Mouse (Mus musculus) liver, embryonic 15.5 days (tissue): ENCODE measurements around the gene Ttl. TPM values are rescaled to one million over a fixed set of nuclear protein-coding genes. Genes with fewer than 3 reads are reported as not detected.

Experiments
- ATAC-seq: fragments of 200-750 bp; cut with Nextera tagmentation; 2 replicates; pipeline ENCODE4 v1.8.0; 2017; ENCODE audit warnings: moderate number of reproducible peaks, mild to moderate bottlenecking, moderate library complexity; ENCODE audit not compliant: insufficient read depth
- H3K27ac ChIP-seq: fragments of 300-500 bp; sonication (generic); replicated peaks from 2 replicates; pipeline ENCODE4 v1.5.1; 2015; ENCODE audit warnings: mild to moderate bottlenecking, inconsistent platforms
- H3K27me3 ChIP-seq: fragments of 300-500 bp; sonication (generic); 2 replicates; pipeline ENCODE4 v1.6.1; 2015; ENCODE audit warnings: mild to moderate bottlenecking, inconsistent platforms
- H3K36me3 ChIP-seq: fragments of 300-500 bp; sonication (generic); replicated peaks from 2 replicates; pipeline ENCODE4 v1.6.1; 2015; ENCODE audit warnings: moderate library complexity, mild to moderate bottlenecking, inconsistent platforms
- H3K4me1 ChIP-seq: fragments of 300-500 bp; sonication (generic); replicated peaks from 2 replicates; pipeline ENCODE4 v1.6.1; 2015; ENCODE audit warnings: inconsistent platforms
- H3K4me2 ChIP-seq: fragments of 300-500 bp; sonication (generic); 2 replicates; pipeline ENCODE4 v1.6.1; 2015; ENCODE audit warnings: moderate library complexity, mild to moderate bottlenecking, inconsistent platforms
- H3K4me3 ChIP-seq: fragments of 300-500 bp; sonication (generic); replicated peaks from 2 replicates; pipeline ENCODE4 v1.5.1; 2015; ENCODE audit warnings: mild to moderate bottlenecking, inconsistent platforms
- H3K9ac ChIP-seq: fragments of 300-500 bp; sonication (generic); 2 replicates; pipeline ENCODE4 v1.6.1; 2015; ENCODE audit warnings: moderate library complexity, mild to moderate bottlenecking, inconsistent platforms
- H3K9me3 ChIP-seq: fragments of 300-500 bp; sonication (generic); replicated peaks from 2 replicates; pipeline ENCODE4 v1.6.1; 2016; ENCODE audit warnings: inconsistent platforms
- WGBS: fragments of 180-500 bp; shearing (Covaris S2); methylation state at CpG from one replicate; pipeline ENCODE4 v1.1.7; 2015; ENCODE audit warnings: mixed read lengths; ENCODE audit not compliant: insufficient replicate concordance; 5-methylcytosine and 5-hydroxymethylcytosine counted together
- polyA plus RNA-seq: library from polyadenylated mRNA; unstranded; fragments of >200 nt; fragmentation: Nextera tagmentation; extraction: Ambion mirVana; gene quantifications from 2 replicates; pipeline ENCODE4 v1.2.1, GENCODE M21; 2015

Ttl gene
- polyA plus RNA-seq = 1.6 and 1.8 TPM in 2 replicates

DNA sequence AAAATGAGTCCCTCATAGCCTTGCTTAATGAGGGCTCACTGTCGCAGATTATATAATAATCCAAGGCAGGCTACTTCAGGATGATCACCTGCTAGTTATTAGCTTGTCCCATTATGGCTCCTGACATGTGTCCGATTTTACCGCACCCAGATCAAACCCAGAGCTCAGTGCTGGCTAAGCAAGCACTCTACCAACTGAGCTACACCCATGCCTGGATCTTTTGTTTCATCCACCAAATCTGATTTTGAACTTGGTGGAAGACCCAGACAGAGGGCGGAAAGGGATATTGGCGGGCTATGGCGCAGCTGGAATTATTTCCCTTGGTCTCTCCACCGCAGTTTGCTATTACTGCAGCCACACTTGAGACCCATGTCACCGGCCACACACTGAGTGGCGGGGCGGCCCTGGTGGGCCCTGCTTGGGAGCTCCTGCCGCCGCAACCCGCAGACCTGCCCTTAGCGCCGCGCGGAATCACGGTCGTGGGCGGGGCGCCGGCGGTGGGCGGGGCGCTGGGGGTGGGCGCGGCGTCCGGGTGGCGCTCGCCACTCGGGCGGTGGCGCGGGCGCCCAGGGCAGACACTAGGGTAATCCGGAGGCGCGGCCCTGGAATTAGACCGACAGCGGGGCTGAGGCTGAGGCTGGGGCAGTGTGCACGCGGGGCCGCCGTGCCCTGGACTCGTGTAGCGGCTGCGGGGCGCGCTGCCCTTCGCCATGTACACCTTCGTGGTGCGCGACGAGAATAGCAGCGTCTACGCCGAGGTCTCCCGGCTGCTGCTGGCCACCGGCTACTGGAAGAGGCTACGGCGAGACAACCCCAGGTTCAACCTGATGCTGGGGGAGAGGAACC is at the start of gene Ttl:
Gene Ttl (plus strand): TSS at position 506 of the 846 bp plus-strand sequence.
- Histone ChIP-seq H3K4me1 (peaks cover 18% of the 10 kb centered on the region), H3K9ac (peak within 1 kb of the TSS; percentile 68), H3K27me3 (peaks cover 42% of the 10 kb centered on the region; the same call in 1 of the 2 replicates), H3K9me3 (no peaks in the 10 kb centered on the region), H3K4me2 (peak within 1 kb of the TSS; percentile 96), H3K36me3 (no peaks in the 10 kb centered on the region), H3K27ac (peak within 1 kb of the TSS; percentile 48), H3K4me3 (peak within 1 kb of the TSS; percentile 72)
- peak; percentile 91 for ATAC-seq
- WGBS = 3% methylated on average over 62 of the region's 62 CpGs

DNA sequence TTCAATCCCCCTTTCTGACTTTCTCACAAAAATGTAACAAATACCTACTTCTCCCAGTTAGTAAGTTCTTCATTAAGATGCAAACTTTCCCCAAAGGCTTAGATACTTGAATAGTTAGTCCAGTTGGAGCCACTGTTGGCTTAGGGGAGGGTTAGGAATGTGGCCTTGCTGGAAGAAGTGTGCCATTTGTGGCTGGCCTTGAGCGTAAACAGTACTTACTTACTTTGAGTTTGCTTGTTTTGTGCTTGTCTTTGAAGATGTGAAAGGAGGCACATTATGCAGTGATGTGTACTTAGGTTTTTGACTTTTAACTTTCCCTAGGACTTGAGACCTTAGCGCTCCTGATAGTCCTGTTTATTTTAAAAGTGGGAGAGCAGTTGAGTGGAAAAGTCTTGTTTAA is 45.6 kb upstream of the Ttl start:
- Histone ChIP-seq H3K27me3 (no peaks in the 10 kb centered on the region), H3K4me1 (no peaks in the 10 kb centered on the region), H3K4me2 (no peak overlapping the region), H3K27ac (no peak overlapping the region), H3K36me3 (no peaks in the 10 kb centered on the region), H3K9me3 (no peaks in the 10 kb centered on the region), H3K4me3 (no peak overlapping the region), H3K9ac (no peak overlapping the region)
- 79% methylated on average over 2 of the region's 2 CpGs for WGBS
- no peak for ATAC-seq

DNA sequence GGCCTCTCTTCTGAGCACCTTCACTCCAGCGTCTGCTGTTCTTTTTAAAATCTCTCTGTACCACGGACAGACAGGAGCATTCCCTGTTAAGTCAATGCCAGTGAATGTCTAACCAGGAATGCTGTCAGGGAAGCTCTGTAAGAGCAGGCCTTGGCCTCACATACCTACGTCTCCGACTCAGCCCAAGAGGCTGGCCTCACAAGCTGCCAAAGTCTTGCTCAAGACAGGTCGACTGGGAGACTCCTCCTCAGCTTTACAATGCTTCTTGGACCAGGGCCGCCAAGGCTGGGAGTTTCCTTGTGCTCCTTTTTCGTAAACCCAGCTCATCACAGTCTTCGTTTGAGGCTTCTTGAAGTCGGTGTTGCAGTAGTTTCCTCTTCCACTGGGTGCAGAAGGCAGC is 40.9 kb upstream of the Ttl start:
- Histone ChIP-seq H3K4me3 (no peak overlapping the region), H3K4me1 (no peaks in the 10 kb centered on the region), H3K9me3 (no peaks in the 10 kb centered on the region), H3K36me3 (no peaks in the 10 kb centered on the region), H3K27ac (no peak overlapping the region), H3K9ac (no peak overlapping the region), H3K27me3 (no peaks in the 10 kb centered on the region), H3K4me2 (no peak overlapping the region)
- ATAC-seq = no peak
- WGBS = 60% methylated on average over 9 of the region's 9 CpGs

DNA sequence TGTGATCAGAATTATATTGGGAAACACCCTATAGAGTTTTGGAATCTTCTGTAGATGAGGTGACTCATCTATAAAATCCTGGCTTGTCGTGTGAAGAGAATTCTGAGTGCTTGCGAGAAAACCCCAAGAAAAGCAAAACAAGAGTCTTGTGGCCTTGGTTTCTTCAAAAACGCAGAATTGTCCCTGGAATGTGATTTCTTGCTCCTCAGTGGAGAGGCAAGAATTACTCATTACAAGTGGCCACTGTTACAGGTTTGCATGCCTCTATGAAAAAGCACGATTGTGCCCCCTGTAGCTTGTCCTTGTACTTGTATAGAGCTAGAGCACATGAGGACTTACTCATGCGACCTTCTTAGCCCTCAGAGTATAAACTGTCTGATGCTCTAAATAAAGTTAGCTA is 30.4 kb upstream of the Ttl start:
- no peak overlapping the region for H3K4me3 ChIP-seq
- peaks cover 9% of the 10 kb centered on the region for H3K4me1 ChIP-seq
- H3K27me3 ChIP-seq = peaks cover 59% of the 10 kb centered on the region
- H3K36me3 ChIP-seq = no peaks in the 10 kb centered on the region
- no peak overlapping the region for H3K27ac ChIP-seq
- no peak overlapping the region for H3K4me2 ChIP-seq
- WGBS = 65% methylated on average over 5 of the region's 5 CpGs
- H3K9me3 ChIP-seq = no peaks in the 10 kb centered on the region
- H3K9ac ChIP-seq = no peak overlapping the region
- no peak for ATAC-seq

DNA sequence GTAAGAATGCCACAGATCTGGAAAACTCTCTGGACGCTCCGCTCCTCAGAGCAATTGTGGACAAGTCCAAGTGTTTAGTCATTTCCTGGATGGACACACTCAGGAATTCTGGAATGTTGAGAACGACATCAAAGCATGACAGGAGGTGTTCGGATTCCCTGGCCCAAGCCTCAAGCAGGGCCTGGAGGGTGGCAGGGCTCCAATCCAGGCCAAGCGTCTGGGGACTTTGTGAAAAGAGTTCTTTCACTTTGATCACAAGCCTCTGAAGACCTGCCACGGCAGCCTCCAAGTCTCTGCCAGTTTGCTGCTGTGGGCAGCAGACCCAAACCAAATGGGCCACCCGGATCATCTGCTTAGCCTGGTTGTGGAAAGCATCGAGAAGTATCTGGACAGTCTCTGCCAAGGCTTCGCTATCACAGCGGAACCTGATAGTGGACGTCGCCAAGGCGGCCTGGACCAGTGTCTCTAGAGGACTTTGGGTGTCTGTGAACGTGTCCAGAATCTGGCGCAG is 27.3 kb upstream of the Ttl start:
- H3K36me3 ChIP-seq = no peaks in the 10 kb centered on the region
- no peak overlapping the region for H3K9ac ChIP-seq
- WGBS = 28% methylated on average over 15 of the region's 15 CpGs
- no peak for ATAC-seq
- H3K4me2 ChIP-seq = peak overlapping the region; percentile 54
- H3K9me3 ChIP-seq = no peaks in the 10 kb centered on the region
- H3K27me3 ChIP-seq = peaks cover 75% of the 10 kb centered on the region
- 0 out of 2 replicates have a peak overlapping the region, but pooled peaks have one; percentile 12 for H3K4me3 ChIP-seq
- H3K4me1 ChIP-seq = peaks cover 9% of the 10 kb centered on the region
- H3K27ac ChIP-seq = no peak overlapping the region

DNA sequence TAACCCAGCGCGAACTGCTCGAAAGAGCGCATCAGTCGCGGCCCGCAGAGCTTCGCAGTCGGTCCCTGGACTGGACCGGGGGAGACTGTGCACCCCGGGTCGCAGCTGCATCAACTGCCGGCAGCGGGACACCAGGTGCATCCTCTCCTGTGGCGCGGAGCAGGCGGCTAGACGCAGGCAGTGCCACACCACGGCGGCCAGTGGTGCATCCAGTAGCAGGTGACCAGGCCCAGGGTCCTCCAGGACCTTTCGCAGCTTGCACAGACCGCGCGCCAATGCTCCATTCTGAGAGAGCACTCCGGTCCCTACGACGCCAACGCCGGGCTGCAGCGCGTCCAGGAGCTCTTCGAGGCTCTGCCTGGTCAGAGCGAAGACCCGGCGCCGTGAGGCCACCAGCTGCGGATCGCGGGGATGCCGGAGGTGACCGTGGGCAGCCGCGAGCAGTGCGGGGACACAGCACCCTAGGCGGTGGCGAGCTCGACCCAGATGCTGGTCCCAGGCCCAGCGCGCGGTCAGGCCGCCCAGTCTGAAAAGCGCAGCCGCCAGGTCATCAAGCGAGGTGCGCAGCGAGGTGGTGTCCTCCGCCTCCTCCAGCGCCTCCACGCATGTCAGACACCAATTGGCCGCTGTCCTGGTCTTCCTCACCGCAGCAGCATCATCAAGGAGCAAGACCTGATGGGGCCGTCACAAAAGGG is 26.7 kb upstream of the Ttl start:
- Histone ChIP-seq H3K4me1 (peaks cover 9% of the 10 kb centered on the region), H3K36me3 (no peaks in the 10 kb centered on the region), H3K4me2 (peak overlapping the region; percentile 54), H3K9ac (no peak overlapping the region), H3K27me3 (peaks cover 75% of the 10 kb centered on the region), H3K27ac (no peak overlapping the region), H3K4me3 (peak overlapping the region; percentile 12; the same call in 1 of the 2 replicates), H3K9me3 (no peaks in the 10 kb centered on the region)
- 5% methylated on average over 62 of the region's 62 CpGs for WGBS
- no peak for ATAC-seq

DNA sequence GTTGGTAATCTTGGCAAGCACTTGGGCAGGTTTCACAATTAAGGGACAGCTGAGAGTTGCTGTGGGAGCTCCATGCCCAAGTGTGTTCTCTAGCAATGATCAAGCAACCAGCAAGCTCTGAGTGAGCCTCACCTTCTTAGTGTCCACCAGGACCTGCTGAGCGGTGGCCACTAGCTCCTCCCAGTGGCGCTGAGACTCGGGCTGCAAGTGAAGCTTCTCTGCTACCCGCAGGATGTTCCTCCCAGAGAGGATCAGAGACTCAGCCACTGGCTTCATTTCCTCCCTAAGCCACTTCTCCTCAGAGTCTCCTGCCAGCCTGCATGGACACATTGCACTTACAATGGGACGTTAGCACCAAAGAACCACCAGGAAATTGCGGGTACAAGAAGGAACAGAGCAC is 25.2 kb upstream of the Ttl start:
- no peak for ATAC-seq
- Histone ChIP-seq H3K4me1 (peaks cover 9% of the 10 kb centered on the region), H3K9ac (no peak overlapping the region), H3K4me3 (no peak overlapping the region), H3K27ac (no peak overlapping the region), H3K27me3 (peaks cover 63% of the 10 kb centered on the region), H3K9me3 (no peaks in the 10 kb centered on the region), H3K36me3 (no peaks in the 10 kb centered on the region), H3K4me2 (no peak overlapping the region)
- WGBS = 7% methylated on average over 6 of the region's 6 CpGs

DNA sequence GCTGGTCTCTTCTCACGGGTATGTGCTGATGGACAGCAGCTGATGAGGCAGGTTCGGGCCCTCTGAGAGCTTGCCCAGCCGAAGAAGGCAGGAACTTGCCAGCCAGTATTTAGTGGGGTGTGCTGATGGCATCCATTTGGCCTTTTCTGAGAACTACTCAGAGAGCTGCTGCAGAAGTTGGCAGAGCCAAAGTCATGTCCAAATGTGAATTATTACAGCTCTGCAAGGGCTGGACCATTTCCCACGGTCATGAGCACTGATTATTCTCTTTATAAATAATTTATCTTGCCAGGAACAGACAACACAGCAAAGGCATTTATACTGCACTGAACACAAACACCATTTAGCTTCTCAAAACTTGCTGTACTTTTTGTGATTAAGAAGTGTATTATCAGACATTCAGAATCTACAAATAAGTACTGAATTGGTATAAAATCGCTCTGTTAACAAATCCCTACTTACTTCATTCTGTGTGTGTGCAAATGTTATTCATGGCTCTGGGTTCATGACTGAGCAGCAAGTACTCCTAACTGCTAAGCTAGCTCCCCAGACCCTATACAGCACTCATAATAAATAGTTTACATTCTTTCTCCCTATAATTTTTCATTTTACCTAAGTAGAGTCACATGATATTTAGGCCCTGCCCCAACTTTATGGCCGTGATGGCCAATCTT is 19.4 kb upstream of the Ttl start:
- H3K9me3 ChIP-seq = no peaks in the 10 kb centered on the region
- H3K9ac ChIP-seq = no peak overlapping the region
- no peak for ATAC-seq
- no peak overlapping the region for H3K4me3 ChIP-seq
- H3K4me1 ChIP-seq = no peaks in the 10 kb centered on the region
- H3K27ac ChIP-seq = no peak overlapping the region
- 61% methylated on average over 6 of the region's 6 CpGs for WGBS
- H3K27me3 ChIP-seq = peaks cover 7% of the 10 kb centered on the region
- H3K4me2 ChIP-seq = no peak overlapping the region
- no peaks in the 10 kb centered on the region for H3K36me3 ChIP-seq

DNA sequence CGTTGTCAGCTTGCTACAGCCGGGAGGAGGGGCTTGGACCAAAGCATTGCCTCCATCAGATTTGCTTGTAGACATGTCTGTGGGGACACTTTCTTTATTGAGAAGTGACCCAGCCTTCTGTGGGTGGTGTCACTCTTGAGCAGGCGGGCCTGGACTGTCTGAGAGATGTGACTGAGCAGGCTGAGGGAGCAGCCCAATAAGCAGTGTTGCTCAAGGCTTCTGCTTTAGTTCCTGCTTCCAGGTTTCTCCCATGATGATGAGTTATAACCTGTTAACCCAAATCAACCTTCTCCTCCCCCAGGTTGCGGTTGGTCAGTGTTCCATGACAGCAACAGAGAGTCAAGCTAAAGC is 18.9 kb upstream of the Ttl start:
- WGBS = 64% methylated on average over 4 of the region's 4 CpGs
- H3K4me3 ChIP-seq = no peak overlapping the region
- H3K27ac ChIP-seq = no peak overlapping the region
- H3K9me3 ChIP-seq = no peaks in the 10 kb centered on the region
- H3K4me2 ChIP-seq = no peak overlapping the region
- H3K4me1 ChIP-seq = no peaks in the 10 kb centered on the region
- H3K36me3 ChIP-seq = no peaks in the 10 kb centered on the region
- no peak overlapping the region for H3K9ac ChIP-seq
- peaks cover 4% of the 10 kb centered on the region for H3K27me3 ChIP-seq
- ATAC-seq = no peak

DNA sequence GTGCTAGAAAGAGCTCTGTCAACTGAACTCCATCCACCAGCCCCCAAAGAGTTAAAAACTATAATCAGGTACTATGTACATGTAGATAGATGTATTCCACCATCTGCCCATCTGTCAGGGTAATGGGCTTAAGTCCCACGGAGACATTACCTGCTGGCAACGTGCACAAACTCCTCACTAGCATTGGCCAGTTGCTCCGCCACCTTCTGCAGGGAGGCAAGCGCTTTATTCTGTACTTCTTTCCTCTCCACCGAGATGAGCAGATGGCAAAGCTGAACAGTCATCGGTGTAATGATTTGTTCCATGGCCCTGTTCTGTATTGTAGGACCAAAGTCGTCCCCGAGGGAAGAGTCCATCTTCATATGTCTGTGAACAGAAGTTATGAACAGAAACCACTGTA is 17.9 kb upstream of the Ttl start, which contains the start of gene Vinac1:
Gene Vinac1 (minus strand): TSS at position 362 of the 400 bp plus-strand sequence.
- ATAC-seq = no peak
- no peaks in the 10 kb centered on the region for H3K4me1 ChIP-seq
- no peaks in the 10 kb centered on the region for H3K36me3 ChIP-seq
- H3K9ac ChIP-seq = no peak within 1 kb of the TSS
- 67% methylated on average over 8 of the region's 8 CpGs for WGBS
- no peaks in the 10 kb centered on the region for H3K9me3 ChIP-seq
- no peak within 1 kb of the TSS for H3K4me2 ChIP-seq
- H3K4me3 ChIP-seq = no peak within 1 kb of the TSS
- H3K27ac ChIP-seq = no peak within 1 kb of the TSS
- H3K27me3 ChIP-seq = no peaks in the 10 kb centered on the region

DNA sequence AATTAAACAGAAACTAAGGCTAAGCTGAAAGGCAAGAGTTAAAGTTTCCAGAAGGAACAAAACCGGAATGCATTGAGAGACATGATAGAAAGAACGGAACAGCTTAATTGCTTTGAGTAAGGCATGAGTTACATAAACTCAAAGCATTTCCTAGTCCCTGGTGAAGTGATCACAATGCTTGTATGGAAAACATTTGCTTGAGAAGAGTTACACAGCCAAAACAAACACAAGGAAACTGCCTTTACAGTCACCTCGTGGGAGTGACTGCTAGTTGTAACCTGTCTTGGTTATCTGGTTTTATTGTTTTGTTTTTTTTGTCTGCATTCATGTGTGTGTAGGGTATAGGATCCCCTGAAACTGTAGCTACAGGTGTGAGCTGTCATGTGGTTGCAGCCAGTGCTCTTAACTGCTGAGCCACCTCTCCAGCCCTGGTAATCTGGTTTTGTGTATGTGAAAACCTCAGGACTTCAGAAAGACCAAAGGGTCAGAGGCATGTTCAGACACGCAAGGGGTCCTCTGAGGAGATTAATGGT is 13.2 kb upstream of the Ttl start:
- H3K27me3 ChIP-seq = no peaks in the 10 kb centered on the region
- no peak overlapping the region for H3K4me3 ChIP-seq
- peaks cover 9% of the 10 kb centered on the region for H3K4me1 ChIP-seq
- H3K9me3 ChIP-seq = no peaks in the 10 kb centered on the region
- H3K36me3 ChIP-seq = no peaks in the 10 kb centered on the region
- no peak overlapping the region for H3K9ac ChIP-seq
- ATAC-seq = no peak
- H3K4me2 ChIP-seq = no peak overlapping the region
- H3K27ac ChIP-seq = no peak overlapping the region
- 58% methylated on average over 4 of the region's 4 CpGs for WGBS
